Mouse (Mus musculus): ENCODE measurements around the gene Gm10717.
"Not testable (repeated sequence)": the region's sequence is repeated elsewhere in the genome, so short reads cannot be mapped to it uniquely, and the experiment has no call there.

- not testable (repeated sequence) for TF ChIP-seq CTCF (IDR thresholded peaks at IDR 0.05; ENCODE audit: control insufficient read depth, insufficient read depth, insufficient read length); MYOD1 (IDR thresholded peaks at IDR 0.05; ENCODE audit: control insufficient read depth, insufficient read length, low read depth)
Observed at GRCm38 (mm10) chr9:3038161-3038560, 12.9 kb downstream of the Gm10717 start.

Measured in C2C12 (cell line).